Mouse (Mus musculus) neutrophil, adult 5-6 weeks (primary cell): ENCODE measurements around the gene Nadsyn1. TPM values are rescaled to one million over a fixed set of nuclear protein-coding genes. Genes with fewer than 3 reads are reported as not detected.

Experiments used
- ATAC-seq: fragments of 151-379, 151-347 bp; 2 replicates; pipeline ENCODE4 v1.8.0; 2017; ENCODE audit warnings: mild to moderate bottlenecking, moderate TSS enrichment; ENCODE audit not compliant: insufficient number of reproducible peaks, poor library complexity, low FRiP score, severe bottlenecking; ENCODE audit errors: extremely low read depth
- total RNA-seq: library from RNA; stranded (forward); fragments of 200-1000 nt; gene quantifications from 2 replicates; pipeline ENCODE4 v1.2.3, GENCODE M21; 2017

Nadsyn1 gene
- 14.5 and 21.8 TPM in 2 replicates for total RNA-seq

- peak; percentile 98 for ATAC-seq
These were observed at the start of gene Nadsyn1, which contains the start of gene Dhcr7 for GRCm38 (mm10) chr7:143822375-143823265. Gene Nadsyn1, minus strand, starts transcription at chr7:143822849. Gene Dhcr7, plus strand, starts transcription at chr7:143823145.

- no peak for ATAC-seq
These were observed 46.2 kb upstream of the Nadsyn1 start for GRCm38 (mm10) chr7:143868874-143869273.

DNA sequence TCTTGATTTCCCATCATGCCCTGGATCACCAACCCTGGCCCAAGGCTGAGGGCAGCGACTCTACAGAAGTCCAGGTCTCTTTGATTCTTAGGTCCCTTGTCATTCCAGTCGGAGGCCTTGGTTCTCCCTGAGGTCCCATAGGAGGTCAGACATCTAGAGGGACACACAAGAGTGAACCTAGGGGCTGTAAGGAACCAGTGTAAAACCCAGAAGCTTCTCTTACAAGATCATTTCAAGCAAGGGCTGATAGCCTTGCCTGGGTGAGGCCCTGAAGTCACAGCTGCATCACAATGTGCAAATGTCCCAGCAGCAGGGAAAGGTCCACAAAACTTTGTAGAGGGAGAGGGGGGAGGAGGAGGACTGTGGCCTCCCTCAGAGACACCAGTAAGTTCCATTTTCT lies 43.9 kb upstream of the Nadsyn1 start, which contains the start of gene Gm498:
Gene Gm498 (plus strand): TSS at position 301 of the 400 bp plus-strand sequence.
- ATAC-seq, result no peak

DNA sequence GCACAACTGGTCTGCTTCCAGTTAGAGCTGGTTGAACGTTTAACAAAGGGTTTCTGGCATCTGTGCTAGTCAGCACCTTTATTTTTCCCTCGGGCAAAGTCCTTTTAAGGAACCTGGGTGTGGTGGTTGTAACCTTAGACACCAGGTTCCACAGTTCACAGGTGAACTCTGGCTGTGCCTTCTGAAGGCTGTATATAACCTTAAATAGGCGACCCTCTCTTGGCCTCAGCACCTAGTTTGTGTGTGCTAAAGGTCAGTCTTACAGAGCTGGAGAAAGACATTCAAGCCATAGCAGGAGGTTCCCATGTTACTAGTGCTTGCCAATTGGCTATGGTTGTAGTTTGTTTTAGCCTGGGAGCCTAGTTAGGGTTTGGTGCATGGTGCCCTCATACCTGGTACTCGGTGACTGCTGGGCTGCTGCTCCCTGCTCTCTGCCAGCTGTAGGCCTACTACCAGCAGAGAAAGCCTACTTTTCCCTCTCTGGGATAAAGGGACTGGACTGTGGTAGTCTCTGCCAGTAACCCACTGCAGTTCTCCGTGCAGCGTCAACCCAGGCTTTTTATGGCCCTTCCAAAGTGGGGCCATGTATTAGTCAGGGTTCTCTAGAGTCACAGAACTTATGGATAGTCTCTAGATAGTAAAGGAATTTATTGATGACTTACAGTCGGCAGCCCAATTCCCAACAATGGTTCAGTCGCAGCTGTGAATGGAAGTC lies 26.3 kb upstream of the Nadsyn1 start:
- ATAC-seq, result no peak

- no peak for ATAC-seq
These were observed 25.6 kb upstream of the Nadsyn1 start for GRCm38 (mm10) chr7:143848127-143848767.

DNA sequence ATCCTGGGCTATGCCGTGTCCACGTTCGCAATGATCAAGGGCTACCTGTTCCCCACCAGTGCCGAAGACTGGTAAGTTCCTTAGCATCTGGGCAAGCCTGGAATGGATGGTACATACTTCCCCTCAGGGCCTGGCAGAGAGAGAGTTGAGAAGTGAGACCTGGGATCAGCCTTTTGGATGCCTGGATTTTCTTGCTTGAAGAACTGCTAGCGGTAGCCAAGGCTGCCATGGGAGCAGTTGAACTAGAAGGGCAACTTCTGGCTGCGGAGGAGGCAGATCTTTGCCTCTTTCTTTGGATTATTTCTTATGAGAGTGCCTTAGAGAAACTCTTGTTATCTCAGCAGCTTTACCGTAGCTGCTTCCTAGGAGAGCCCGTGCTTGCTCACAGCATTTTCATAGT lies 18.7 kb upstream of the Nadsyn1 start:
- no peak for ATAC-seq

DNA sequence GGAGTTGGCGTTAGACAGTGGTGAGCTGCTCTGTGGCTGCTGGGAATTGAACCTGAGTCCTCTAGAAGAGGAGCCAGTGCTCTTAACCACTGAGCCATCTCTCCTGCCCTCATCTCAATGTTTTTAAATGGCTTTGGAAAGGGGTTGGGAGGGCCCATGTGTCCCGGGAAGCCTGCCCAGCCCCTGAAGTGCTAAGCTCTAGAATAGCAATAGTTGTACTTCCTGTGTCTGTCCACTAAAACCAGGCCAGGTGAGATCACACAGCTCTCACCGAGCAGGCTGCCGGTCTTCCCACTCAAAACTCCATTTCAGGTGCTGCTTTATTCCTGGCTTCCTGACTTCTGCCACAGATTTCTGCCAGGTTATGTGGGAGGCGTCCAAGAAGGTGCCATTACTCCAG lies 17.5 kb upstream of the Nadsyn1 start:
- no peak for ATAC-seq

GRCm38 (mm10) chr7:143837705-143838358 lies 15.2 kb upstream of the Nadsyn1 start:
- ATAC-seq, result no peak

- no peak for ATAC-seq
These were observed 12.3 kb upstream of the Nadsyn1 start for GRCm38 (mm10) chr7:143834972-143835371.

DNA sequence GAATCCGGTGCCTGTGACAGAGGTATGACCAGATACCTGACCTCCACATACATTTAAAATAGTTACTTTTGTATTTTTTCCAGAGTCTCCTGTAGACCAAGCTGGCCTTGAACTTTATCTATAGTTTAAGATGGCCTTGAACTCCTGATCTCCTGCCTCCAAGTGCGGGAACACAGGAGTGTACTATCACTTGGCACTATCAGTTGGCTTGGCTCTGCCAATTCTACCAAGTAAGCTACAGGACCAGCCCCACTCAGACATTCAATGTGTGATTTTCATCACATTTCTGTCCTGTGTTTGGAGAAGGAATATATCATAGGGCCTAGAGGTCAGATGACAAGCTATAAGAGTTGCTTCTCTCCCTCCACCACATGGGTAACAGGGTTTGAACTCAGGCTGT lies 11.7 kb upstream of the Nadsyn1 start:
- ATAC-seq, result no peak

DNA sequence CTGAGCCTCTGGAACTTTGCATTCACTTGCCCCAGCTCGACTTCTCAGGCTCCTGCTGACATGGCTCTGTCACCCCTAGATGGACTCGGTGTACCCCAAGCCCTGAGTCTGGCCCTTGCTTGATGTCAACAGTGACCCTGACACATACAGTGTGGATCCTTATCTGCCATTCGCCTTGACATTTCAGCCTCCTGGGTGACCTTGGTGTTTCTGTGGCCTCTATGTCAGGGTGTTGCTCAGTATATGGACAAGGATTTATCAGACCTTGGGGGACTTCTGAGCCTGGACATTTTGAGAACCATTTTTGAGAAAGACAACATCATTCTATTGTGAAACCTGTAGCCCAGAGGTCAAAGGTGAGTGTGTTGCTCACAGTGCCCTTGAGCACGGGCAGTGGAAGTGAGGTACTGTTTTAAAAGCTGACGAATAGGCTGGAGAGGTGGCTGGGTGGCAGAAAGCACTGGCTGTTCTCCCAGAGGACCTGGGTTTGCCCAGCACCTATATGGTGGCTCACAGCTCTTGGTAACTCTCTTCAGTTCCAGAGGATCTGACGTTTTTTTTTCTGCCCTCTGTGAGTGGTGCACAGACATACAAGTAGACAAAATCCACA lies 11.0 kb upstream of the Nadsyn1 start:
- no peak for ATAC-seq

DNA sequence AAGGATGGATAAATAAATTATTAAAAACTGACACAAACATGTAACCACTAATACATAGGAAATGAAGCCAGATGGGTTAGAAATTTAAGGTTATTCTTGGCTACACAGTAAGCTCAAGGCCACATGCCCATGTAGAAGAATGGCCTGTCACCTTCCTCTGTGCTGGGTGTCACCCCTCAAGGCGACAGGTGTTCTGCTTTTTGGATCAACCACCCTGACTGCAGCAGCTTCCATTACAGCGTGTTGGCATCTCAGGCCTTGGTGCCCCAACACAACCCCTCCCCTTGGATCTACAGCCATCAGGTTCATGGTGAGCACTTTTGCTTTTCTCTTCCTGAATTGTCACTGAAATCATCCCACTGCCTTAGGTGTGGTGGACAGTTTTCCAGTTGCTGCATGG lies 10.0 kb upstream of the Nadsyn1 start:
- ATAC-seq, result no peak

DNA sequence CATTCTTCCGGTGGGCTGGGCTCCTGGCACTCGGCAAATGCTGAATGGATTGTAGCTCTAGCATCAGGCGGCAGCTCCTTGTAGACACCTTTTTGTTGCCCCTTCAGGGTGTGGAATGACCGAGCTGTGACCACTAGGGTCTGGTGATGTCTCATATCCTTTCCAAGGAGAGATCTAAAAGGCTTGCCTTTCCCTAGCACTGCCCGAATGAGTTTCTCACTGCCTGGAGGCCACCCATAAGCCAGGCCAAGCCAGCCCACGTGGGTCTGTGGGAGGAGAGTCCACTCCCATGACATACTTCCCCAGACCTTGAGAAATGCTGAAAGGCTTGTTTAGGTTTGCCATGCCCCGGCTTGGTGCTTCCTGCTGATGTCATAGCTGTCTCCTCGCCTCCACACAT lies 9.5 kb upstream of the Nadsyn1 start:
- no peak for ATAC-seq

- no peak for ATAC-seq
These were observed 7.8 kb upstream of the Nadsyn1 start for GRCm38 (mm10) chr7:143830399-143830798.

DNA sequence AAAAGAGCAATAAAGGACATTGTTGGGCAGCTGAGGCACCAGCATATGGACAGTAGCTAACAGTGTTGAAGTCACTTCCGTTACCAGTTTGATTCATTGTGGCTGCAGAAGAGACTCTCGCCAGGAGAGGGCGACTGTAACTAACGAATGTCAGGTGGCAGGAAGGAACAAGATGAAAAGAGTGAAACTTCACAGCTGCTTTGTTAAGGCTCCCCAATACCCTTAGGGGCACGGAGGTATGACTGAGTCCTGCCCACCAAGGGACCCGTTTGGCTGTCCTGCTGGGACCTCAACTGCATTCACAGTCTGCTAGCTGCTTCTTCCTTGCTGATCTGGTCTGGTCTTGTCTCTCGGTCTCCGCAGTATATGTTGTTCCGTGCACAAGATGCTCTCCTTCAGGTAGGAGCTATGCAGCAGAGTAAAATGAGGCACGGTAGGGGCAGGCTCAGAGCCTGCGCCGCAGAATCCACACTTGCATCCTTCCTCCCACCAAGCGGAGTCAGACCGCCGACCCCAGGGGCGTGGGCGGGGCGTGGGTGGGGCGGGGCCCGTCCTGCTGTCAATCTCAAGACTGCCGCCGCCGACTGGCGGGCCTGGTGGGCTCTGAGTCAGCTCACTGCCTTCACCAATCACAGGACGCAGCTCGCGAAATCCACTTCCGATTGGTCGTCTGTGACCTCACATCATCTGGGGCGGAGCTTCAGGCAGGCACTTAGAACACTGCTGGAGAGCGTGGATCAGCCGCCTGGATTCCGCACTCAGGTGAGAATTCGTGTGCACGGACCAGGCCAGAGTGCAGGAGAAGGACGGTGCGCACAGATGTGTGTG lies 7.1 kb upstream of the Nadsyn1 start:
- ATAC-seq, result peak; percentile 95

DNA sequence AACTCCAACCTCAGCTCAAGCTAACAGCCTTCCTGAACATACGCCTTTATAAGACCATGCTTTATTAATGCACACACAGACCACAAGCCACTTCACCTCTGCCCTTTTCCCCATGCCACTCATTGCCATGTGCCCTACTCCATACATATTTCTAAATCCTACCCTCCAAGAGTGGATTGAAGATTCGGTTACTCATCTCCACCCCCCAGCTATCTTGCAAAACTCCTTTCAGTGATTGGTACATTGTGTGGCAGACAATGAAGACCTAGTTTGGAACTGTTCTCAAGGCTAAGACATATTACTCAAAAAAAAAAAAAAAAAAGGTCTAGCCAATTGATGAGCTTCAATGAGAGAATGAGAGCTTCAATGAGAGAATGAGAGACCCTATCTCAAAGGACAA lies 4.3 kb upstream of the Nadsyn1 start:
- no peak for ATAC-seq

DNA sequence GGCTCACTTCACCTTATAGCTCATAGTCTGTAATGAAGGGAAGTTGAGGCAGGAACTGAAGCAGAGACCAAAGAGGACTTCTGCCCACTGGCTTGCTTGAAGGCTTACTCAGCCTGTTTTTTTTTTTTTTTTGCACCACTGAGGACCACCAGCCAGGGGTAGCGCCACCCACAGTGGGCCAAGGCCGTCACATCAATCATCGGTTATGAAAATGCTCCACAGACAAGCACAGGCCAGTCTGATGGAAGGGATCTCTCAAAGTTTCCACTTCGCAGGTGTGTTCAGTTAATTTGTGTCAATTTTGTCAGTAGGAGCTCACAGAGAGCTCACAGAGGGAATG lies 587 bp upstream of the Nadsyn1 start:
- no peak for ATAC-seq

- ATAC-seq, result no peak
These were observed 1.4 kb downstream of the Nadsyn1 start for GRCm38 (mm10) chr7:143821241-143821640.
